Mouse (Mus musculus): ENCODE data around the gene Entpd8. TPM values are rescaled to one million over a fixed set of nuclear protein-coding genes. Genes with fewer than 3 reads are reported as not detected.

Entpd8 gene
- polyA plus RNA-seq, 1 experiment from 2014 or later, result 7.3 TPM

- H3K4me3 ChIP-seq (ENCODE audit: low read depth, low read length), result no peak overlapping the region
- WGBS, result 64% methylated on average over 1 of the region's 1 CpGs
- no peaks in the 10 kb centered on the region for H3K36me3 ChIP-seq (ENCODE audit: control insufficient read depth, insufficient read depth, low read length)
- no peaks in the 10 kb centered on the region for H3K9me3 ChIP-seq (ENCODE audit: control insufficient read depth, low read length)
- ATAC-seq (replicated peaks; ENCODE audit: low FRiP score, low TSS enrichment, low read depth) (no peak), DNase-seq (ENCODE audit: low spot score) (no peak)
- no peak overlapping the region for H3K4me2 ChIP-seq (ENCODE audit: low read length)
- H3K27ac ChIP-seq (ENCODE audit: low read depth), result no peak overlapping the region
- no peaks in the 10 kb centered on the region for H3K4me1 ChIP-seq (replicated peaks; ENCODE audit: control insufficient read depth, insufficient read depth, low read length)
- H3K9ac ChIP-seq (ENCODE audit: low read length), result no peak overlapping the region
- no peaks in the 10 kb centered on the region for H3K27me3 ChIP-seq (replicated peaks; ENCODE audit: control insufficient read depth, insufficient read depth, low read length)
Measured at GRCm38 (mm10) chr2:25078967-25079366, 1.1 kb upstream of the Entpd8 start.

DNA sequence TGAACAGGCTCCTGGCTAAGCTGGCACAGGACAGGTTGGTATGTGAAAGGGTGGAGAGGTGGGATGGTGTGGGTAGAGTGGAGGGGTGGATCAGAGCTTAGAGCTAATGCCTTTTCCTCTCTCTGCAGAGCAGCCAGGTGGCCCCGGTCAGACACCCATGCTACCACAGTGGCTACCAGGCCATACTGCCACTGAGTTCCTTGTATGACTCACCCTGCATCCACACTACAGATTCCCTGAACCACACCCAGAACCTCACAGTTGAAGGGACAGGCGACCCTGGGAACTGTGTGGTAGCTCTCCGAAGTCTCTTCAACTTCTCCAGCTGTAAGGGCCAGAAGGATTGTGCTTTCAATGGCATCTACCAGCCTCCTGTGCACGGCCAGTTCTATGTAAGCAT is 3.6 kb downstream of the Entpd8 start:
- Histone ChIP-seq H3K9ac (ENCODE audit: low read length) (no peak overlapping the region), H3K9me3 (ENCODE audit: control insufficient read depth, low read length) (no peaks in the 10 kb centered on the region), H3K27me3 (replicated peaks; ENCODE audit: control insufficient read depth, insufficient read depth, low read length) (no peaks in the 10 kb centered on the region), H3K4me3 (ENCODE audit: low read depth, low read length) (no peak overlapping the region), H3K27ac (ENCODE audit: low read depth) (no peak overlapping the region), H3K4me2 (ENCODE audit: low read length) (no peak overlapping the region), H3K36me3 (ENCODE audit: control insufficient read depth, insufficient read depth, low read length) (no peaks in the 10 kb centered on the region), H3K4me1 (replicated peaks; ENCODE audit: control insufficient read depth, insufficient read depth, low read length) (no peaks in the 10 kb centered on the region)
- DNase-seq (ENCODE audit: low spot score) (no peak), ATAC-seq (replicated peaks; ENCODE audit: low FRiP score, low TSS enrichment, low read depth) (no peak)
- WGBS, result 82% methylated on average over 4 of the region's 4 CpGs

- Histone ChIP-seq H3K4me3 (ENCODE audit: low read depth, low read length) (no peak overlapping the region), H3K4me1 (replicated peaks; ENCODE audit: control insufficient read depth, insufficient read depth, low read length) (no peaks in the 10 kb centered on the region), H3K27me3 (replicated peaks; ENCODE audit: control insufficient read depth, insufficient read depth, low read length) (no peaks in the 10 kb centered on the region), H3K9me3 (ENCODE audit: control insufficient read depth, low read length) (no peaks in the 10 kb centered on the region), H3K9ac (ENCODE audit: low read length) (no peak overlapping the region), H3K36me3 (ENCODE audit: control insufficient read depth, insufficient read depth, low read length) (no peaks in the 10 kb centered on the region), H3K27ac (ENCODE audit: low read depth) (no peak overlapping the region), H3K4me2 (ENCODE audit: low read length) (no peak overlapping the region)
- no peak for ATAC-seq (replicated peaks; ENCODE audit: low FRiP score, low TSS enrichment, low read depth)
- 93% methylated on average over 5 of the region's 5 CpGs for WGBS
- no peak for DNase-seq (ENCODE audit: low spot score)
Measured at GRCm38 (mm10) chr2:25085571-25085970, 5.5 kb downstream of the Entpd8 start.

DNA sequence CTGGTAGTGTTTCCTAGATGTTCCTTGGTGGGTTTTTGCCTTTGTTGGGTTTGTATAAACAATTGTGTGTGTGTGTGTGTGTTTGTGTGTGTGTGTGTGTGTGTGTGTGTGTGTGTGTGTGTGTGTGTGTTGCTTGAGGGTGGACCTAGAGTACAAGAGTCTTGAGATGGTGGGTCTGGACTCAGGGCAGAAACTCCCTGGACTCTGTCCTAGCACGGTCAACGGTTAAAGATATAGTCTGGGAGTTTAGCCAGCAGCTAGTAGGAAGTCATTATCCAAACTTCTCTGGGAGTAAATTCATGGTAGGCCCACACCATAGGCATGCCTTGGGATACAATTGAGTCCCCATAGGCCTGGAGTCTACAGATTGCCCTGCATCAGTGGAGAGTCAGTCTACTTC is 7.7 kb downstream of the Entpd8 start:
- no peaks in the 10 kb centered on the region for H3K4me1 ChIP-seq (replicated peaks; ENCODE audit: control insufficient read depth, insufficient read depth, low read length)
- ATAC-seq (replicated peaks; ENCODE audit: low FRiP score, low TSS enrichment, low read depth) (no peak), DNase-seq (ENCODE audit: low spot score) (no peak)
- no peak overlapping the region for H3K27ac ChIP-seq (ENCODE audit: low read depth)
- H3K4me2 ChIP-seq (ENCODE audit: low read length), result no peak overlapping the region
- no peaks in the 10 kb centered on the region for H3K9me3 ChIP-seq (ENCODE audit: control insufficient read depth, low read length)
- H3K27me3 ChIP-seq (replicated peaks; ENCODE audit: control insufficient read depth, insufficient read depth, low read length), result no peaks in the 10 kb centered on the region
- H3K4me3 ChIP-seq (ENCODE audit: low read depth, low read length), result no peak overlapping the region
- no peak overlapping the region for H3K9ac ChIP-seq (ENCODE audit: low read length)
- 97% methylated on average over 2 of the region's 2 CpGs for WGBS
- H3K36me3 ChIP-seq (ENCODE audit: control insufficient read depth, insufficient read depth, low read length), result no peaks in the 10 kb centered on the region

DNA sequence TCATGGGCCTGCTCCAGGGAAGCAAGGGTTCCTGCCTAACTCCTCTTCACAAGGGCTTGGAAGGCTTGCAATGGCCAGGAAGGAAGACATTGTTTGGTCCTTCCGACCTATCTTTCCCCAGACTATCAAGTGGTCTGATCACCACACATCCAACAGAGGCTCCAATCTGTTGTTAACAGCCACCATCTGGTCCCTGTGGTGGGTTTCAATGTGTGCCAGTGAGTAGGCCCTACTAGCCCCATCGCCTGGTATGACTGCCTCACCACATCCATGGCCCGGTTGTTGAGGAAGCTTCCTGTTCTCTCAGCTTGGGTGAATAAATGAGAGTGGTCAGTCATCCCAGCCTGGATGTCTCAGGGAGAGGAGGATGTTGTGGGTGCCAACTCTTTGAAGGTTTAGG is 8.5 kb downstream of the Entpd8 start:
- 86% methylated on average over 3 of the region's 3 CpGs for WGBS
- ATAC-seq (replicated peaks; ENCODE audit: low FRiP score, low TSS enrichment, low read depth), result no peak
- no peak overlapping the region for H3K4me3 ChIP-seq (ENCODE audit: low read depth, low read length)
- no peak overlapping the region for H3K4me2 ChIP-seq (ENCODE audit: low read length)
- H3K27me3 ChIP-seq (replicated peaks; ENCODE audit: control insufficient read depth, insufficient read depth, low read length), result no peaks in the 10 kb centered on the region
- no peak overlapping the region for H3K9ac ChIP-seq (ENCODE audit: low read length)
- no peaks in the 10 kb centered on the region for H3K9me3 ChIP-seq (ENCODE audit: control insufficient read depth, low read length)
- no peak overlapping the region for H3K27ac ChIP-seq (ENCODE audit: low read depth)
- no peak for DNase-seq (ENCODE audit: low spot score)
- H3K36me3 ChIP-seq (ENCODE audit: control insufficient read depth, insufficient read depth, low read length), result no peaks in the 10 kb centered on the region
- H3K4me1 ChIP-seq (replicated peaks; ENCODE audit: control insufficient read depth, insufficient read depth, low read length), result no peaks in the 10 kb centered on the region

DNA sequence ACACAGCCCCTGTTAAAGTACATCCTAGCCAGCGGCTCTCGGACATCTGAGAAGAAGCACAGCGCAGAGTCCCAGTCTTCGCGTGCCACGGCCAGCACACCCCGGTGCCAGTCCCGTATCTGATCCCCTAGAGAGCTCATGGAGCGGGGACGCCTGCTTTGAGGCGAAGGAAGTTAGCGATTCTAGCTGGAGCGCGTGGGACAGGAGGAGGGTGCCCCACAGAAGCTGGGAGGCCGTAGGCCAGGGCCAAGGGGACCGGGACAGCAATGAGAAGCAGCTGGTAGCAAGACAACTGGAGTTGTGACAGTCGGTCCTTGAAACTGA is 14.6 kb downstream of the Entpd8 start:
- no peaks in the 10 kb centered on the region for H3K4me1 ChIP-seq (replicated peaks; ENCODE audit: control insufficient read depth, insufficient read depth, low read length)
- 0 out of 2 replicates have a peak overlapping the region, but pooled peaks have one; percentile 5 for H3K4me3 ChIP-seq (ENCODE audit: low read depth, low read length)
- peak; percentile 73 for DNase-seq (ENCODE audit: low spot score)
- peak; percentile 19; the same call in 1 of the 2 replicates for ATAC-seq (replicated peaks; ENCODE audit: low FRiP score, low TSS enrichment, low read depth)
- H3K36me3 ChIP-seq (ENCODE audit: control insufficient read depth, insufficient read depth, low read length), result no peaks in the 10 kb centered on the region
- H3K9me3 ChIP-seq (ENCODE audit: control insufficient read depth, low read length), result no peaks in the 10 kb centered on the region
- no peak overlapping the region for H3K27ac ChIP-seq (ENCODE audit: low read depth)
- no peaks in the 10 kb centered on the region for H3K27me3 ChIP-seq (replicated peaks; ENCODE audit: control insufficient read depth, insufficient read depth, low read length)
- H3K4me2 ChIP-seq (ENCODE audit: low read length), result peak overlapping the region; percentile 38
- 29% methylated on average over 17 of the region's 17 CpGs for WGBS
- H3K9ac ChIP-seq (ENCODE audit: low read length), result no peak overlapping the region

GRCm38 (mm10) chr2:25095109-25095850 is 15.2 kb downstream of the Entpd8 start, which contains the start of gene Noxa1:
TSS of gene Noxa1 (minus strand) at chr2:25095149.
- Histone ChIP-seq H3K9ac (ENCODE audit: low read length) (no peak within 1 kb of the TSS), H3K36me3 (ENCODE audit: control insufficient read depth, insufficient read depth, low read length) (no peaks in the 10 kb centered on the region), H3K4me1 (replicated peaks; ENCODE audit: control insufficient read depth, insufficient read depth, low read length) (no peaks in the 10 kb centered on the region), H3K4me3 (ENCODE audit: low read depth, low read length) (peak within 1 kb of the TSS; percentile 5; the same call in 1 of the 2 replicates), H3K27me3 (replicated peaks; ENCODE audit: control insufficient read depth, insufficient read depth, low read length) (no peaks in the 10 kb centered on the region), H3K27ac (ENCODE audit: low read depth) (no peak within 1 kb of the TSS), H3K4me2 (ENCODE audit: low read length) (peak within 1 kb of the TSS; percentile 38), H3K9me3 (ENCODE audit: control insufficient read depth, low read length) (no peaks in the 10 kb centered on the region)
- ATAC-seq (replicated peaks; ENCODE audit: low FRiP score, low TSS enrichment, low read depth) (peak; percentile 89), DNase-seq (ENCODE audit: low spot score) (peak; percentile 61)
- 40% methylated on average over 28 of the region's 28 CpGs for WGBS

GRCm38 (mm10) chr2:25098005-25098615 is 18.0 kb downstream of the Entpd8 start:
- Histone ChIP-seq H3K4me1 (replicated peaks; ENCODE audit: control insufficient read depth, insufficient read depth, low read length) (no peaks in the 10 kb centered on the region), H3K27me3 (replicated peaks; ENCODE audit: control insufficient read depth, insufficient read depth, low read length) (no peaks in the 10 kb centered on the region), H3K36me3 (ENCODE audit: control insufficient read depth, insufficient read depth, low read length) (no peaks in the 10 kb centered on the region), H3K9me3 (ENCODE audit: control insufficient read depth, low read length) (no peaks in the 10 kb centered on the region), H3K4me3 (ENCODE audit: low read depth, low read length) (no peak overlapping the region), H3K4me2 (ENCODE audit: low read length) (no peak overlapping the region), H3K27ac (ENCODE audit: low read depth) (no peak overlapping the region), H3K9ac (ENCODE audit: low read length) (no peak overlapping the region)
- ATAC-seq (replicated peaks; ENCODE audit: low FRiP score, low TSS enrichment, low read depth) (no peak), DNase-seq (ENCODE audit: low spot score) (no peak)
- 60% methylated on average over 3 of the region's 3 CpGs for WGBS

DNA sequence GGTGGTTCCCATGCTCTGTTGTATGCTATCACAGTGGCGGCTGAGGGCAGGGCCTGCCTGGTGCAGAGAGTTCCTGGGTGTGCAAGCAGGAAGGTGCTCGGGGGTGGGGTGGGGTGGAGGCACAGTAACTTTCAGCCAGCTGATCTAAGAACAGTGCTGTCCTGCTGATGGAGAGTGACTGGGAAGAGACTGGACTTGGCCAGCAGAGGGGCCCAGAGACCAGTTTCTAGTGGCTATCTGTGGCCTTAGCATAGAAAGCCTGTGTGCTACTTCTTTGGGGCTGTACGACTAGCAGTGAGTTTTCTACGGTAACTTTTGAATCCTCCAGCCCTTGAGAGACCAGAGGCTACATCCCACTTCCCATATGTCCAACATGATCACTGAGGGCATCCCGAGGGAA is 18.9 kb downstream of the Entpd8 start:
- no peaks in the 10 kb centered on the region for H3K27me3 ChIP-seq (replicated peaks; ENCODE audit: control insufficient read depth, insufficient read depth, low read length)
- ATAC-seq (replicated peaks; ENCODE audit: low FRiP score, low TSS enrichment, low read depth), result no peak
- H3K27ac ChIP-seq (ENCODE audit: low read depth), result no peak overlapping the region
- no peaks in the 10 kb centered on the region for H3K36me3 ChIP-seq (ENCODE audit: control insufficient read depth, insufficient read depth, low read length)
- DNase-seq (ENCODE audit: low spot score), result no peak
- no peak overlapping the region for H3K4me3 ChIP-seq (ENCODE audit: low read depth, low read length)
- no peak overlapping the region for H3K9ac ChIP-seq (ENCODE audit: low read length)
- no peaks in the 10 kb centered on the region for H3K9me3 ChIP-seq (ENCODE audit: control insufficient read depth, low read length)
- no peaks in the 10 kb centered on the region for H3K4me1 ChIP-seq (replicated peaks; ENCODE audit: control insufficient read depth, insufficient read depth, low read length)
- no peak overlapping the region for H3K4me2 ChIP-seq (ENCODE audit: low read length)
- WGBS, result 52% methylated on average over 5 of the region's 5 CpGs
